Mouse (Mus musculus) stomach, embryonic 16.5 days (tissue): ENCODE measurements at regions not wholly inside any gene's neighbourhood (a gene's known extent, or its start where the extent isn't known, plus 50 kb on each side); places are given as distances from the start of the nearest gene placed in this dataset.

ENCODE experiments used
- ATAC-seq: fragments of 200-750 bp; cut with Nextera tagmentation; 2 replicates; pipeline ENCODE4 v1.8.0; 2017; ENCODE audit warnings: moderate number of reproducible peaks, moderate TSS enrichment; ENCODE audit not compliant: insufficient read depth, low FRiP score
- H3K27ac ChIP-seq: fragments of 300-500 bp; sonication (generic); 2 replicates; pipeline ENCODE4 v1.5.1; 2014; ENCODE audit warnings: low read length
- H3K27me3 ChIP-seq: fragments of 300-500 bp; sonication (generic); 2 replicates; pipeline ENCODE4 v1.6.1; 2014; ENCODE audit warnings: low read length, control low read depth, mixed read lengths; ENCODE audit not compliant: control insufficient read depth, insufficient read depth
- H3K36me3 ChIP-seq: fragments of 300-500 bp; sonication (generic); 2 replicates; pipeline ENCODE4 v1.6.1; 2014; ENCODE audit warnings: low read length; ENCODE audit not compliant: control insufficient read depth, insufficient read depth
- H3K4me1 ChIP-seq: fragments of 300-500 bp; sonication (generic); 2 replicates; pipeline ENCODE4 v1.6.1; 2014; ENCODE audit warnings: low read length, control low read depth, mixed read lengths; ENCODE audit not compliant: control insufficient read depth, insufficient read depth
- H3K4me2 ChIP-seq: fragments of 300-500 bp; sonication (generic); 2 replicates; pipeline ENCODE4 v1.6.1; 2014; ENCODE audit warnings: low read depth, low read length, mixed read lengths
- H3K4me3 ChIP-seq: fragments of 300-500 bp; sonication (generic); replicated peaks from 2 replicates; pipeline ENCODE4 v1.5.1; 2014; ENCODE audit warnings: mild to moderate bottlenecking, low read length
- H3K9ac ChIP-seq: fragments of 300-500 bp; sonication (generic); 2 replicates; pipeline ENCODE4 v1.6.1; 2014; ENCODE audit warnings: low read length
- H3K9me3 ChIP-seq: fragments of 300-500 bp; sonication (generic); replicated peaks from 2 replicates; pipeline ENCODE4 v1.6.1; 2016; ENCODE audit warnings: low read length, control low read depth; ENCODE audit not compliant: control insufficient read depth
- WGBS: fragments of 180-500 bp; shearing (Covaris S2); extraction: QIAGEN DNeasy Blood & Tissue Kit; methylation state at CpG from one replicate; pipeline ENCODE4 v1.1.7; 2014; 5-methylcytosine and 5-hydroxymethylcytosine counted together

- Histone ChIP-seq H3K9me3 (no peaks in the 10 kb centered on the region), H3K4me1 (no peaks in the 10 kb centered on the region), H3K27ac (no peak overlapping the region), H3K36me3 (no peaks in the 10 kb centered on the region), H3K27me3 (no peaks in the 10 kb centered on the region), H3K9ac (no peak overlapping the region), H3K4me3 (no peak overlapping the region), H3K4me2 (no peak overlapping the region)
- ATAC-seq = no peak
- WGBS = 65% methylated on average over 5 of the region's 5 CpGs
Measured at GRCm38 (mm10) chr13:52167968-52168367, 321.5 kb downstream of the Gadd45g start.

GRCm38 (mm10) chr13:52172706-52173346 is 326.3 kb downstream of the Gadd45g start:
- no peaks in the 10 kb centered on the region for H3K36me3 ChIP-seq
- H3K9ac ChIP-seq = no peak overlapping the region
- no peak for ATAC-seq
- no peaks in the 10 kb centered on the region for H3K27me3 ChIP-seq
- H3K27ac ChIP-seq = no peak overlapping the region
- H3K4me1 ChIP-seq = no peaks in the 10 kb centered on the region
- H3K4me2 ChIP-seq = no peak overlapping the region
- H3K9me3 ChIP-seq = no peaks in the 10 kb centered on the region
- no peak overlapping the region for H3K4me3 ChIP-seq
- WGBS = 68% methylated on average over 9 of the region's 9 CpGs

GRCm38 (mm10) chr13:52175665-52176064 is 329.2 kb downstream of the Gadd45g start:
- Histone ChIP-seq H3K9ac (no peak overlapping the region), H3K27ac (no peak overlapping the region), H3K9me3 (no peaks in the 10 kb centered on the region), H3K4me1 (no peaks in the 10 kb centered on the region), H3K27me3 (no peaks in the 10 kb centered on the region), H3K36me3 (no peaks in the 10 kb centered on the region), H3K4me2 (no peak overlapping the region), H3K4me3 (no peak overlapping the region)
- 35% methylated on average over 2 of the region's 2 CpGs for WGBS
- no peak for ATAC-seq

GRCm38 (mm10) chr13:52179977-52180376 is 333.5 kb downstream of the Gadd45g start:
- no peaks in the 10 kb centered on the region for H3K9me3 ChIP-seq
- no peak overlapping the region for H3K4me2 ChIP-seq
- H3K36me3 ChIP-seq = no peaks in the 10 kb centered on the region
- 81% methylated on average over 4 of the region's 4 CpGs for WGBS
- no peaks in the 10 kb centered on the region for H3K4me1 ChIP-seq
- H3K27ac ChIP-seq = no peak overlapping the region
- H3K4me3 ChIP-seq = no peak overlapping the region
- H3K9ac ChIP-seq = no peak overlapping the region
- no peaks in the 10 kb centered on the region for H3K27me3 ChIP-seq
- no peak for ATAC-seq

GRCm38 (mm10) chr13:52183635-52184034 is 337.2 kb downstream of the Gadd45g start:
- no peaks in the 10 kb centered on the region for H3K36me3 ChIP-seq
- H3K27ac ChIP-seq = no peak overlapping the region
- ATAC-seq = no peak
- no peak overlapping the region for H3K4me2 ChIP-seq
- H3K4me1 ChIP-seq = no peaks in the 10 kb centered on the region
- WGBS = 50% methylated on average over 5 of the region's 5 CpGs
- no peak overlapping the region for H3K9ac ChIP-seq
- H3K4me3 ChIP-seq = no peak overlapping the region
- H3K9me3 ChIP-seq = no peaks in the 10 kb centered on the region
- H3K27me3 ChIP-seq = no peaks in the 10 kb centered on the region

GRCm38 (mm10) chr13:52185574-52185973 is 339.1 kb downstream of the Gadd45g start:
- Histone ChIP-seq H3K27me3 (no peaks in the 10 kb centered on the region), H3K4me3 (no peak overlapping the region), H3K9me3 (no peaks in the 10 kb centered on the region), H3K4me1 (peaks cover 3% of the 10 kb centered on the region; the same call in 1 of the 2 replicates), H3K27ac (no peak overlapping the region), H3K36me3 (no peaks in the 10 kb centered on the region), H3K9ac (no peak overlapping the region), H3K4me2 (no peak overlapping the region)
- ATAC-seq = no peak
- WGBS = 75% methylated on average over 1 of the region's 1 CpGs

GRCm38 (mm10) chr13:52187841-52188604 is 341.5 kb downstream of the Gadd45g start:
- H3K27me3 ChIP-seq = no peaks in the 10 kb centered on the region
- WGBS = 87% methylated on average over 8 of the region's 8 CpGs

GRCm38 (mm10) chr13:52188605-52189003 is 342.1 kb downstream of the Gadd45g start:
- ATAC-seq = no peak
- 71% methylated on average over 2 of the region's 2 CpGs for WGBS

More at GRCm38 (mm10) chr13:52187841-52188604, 341.5 kb downstream of the Gadd45g start:
- H3K9me3 ChIP-seq = no peaks in the 10 kb centered on the region
- peaks cover 3% of the 10 kb centered on the region; the same call in 1 of the 2 replicates for H3K4me1 ChIP-seq
- no peak overlapping the region for H3K9ac ChIP-seq
- H3K27ac ChIP-seq = no peak overlapping the region
- H3K4me3 ChIP-seq = no peak overlapping the region
- no peak for ATAC-seq
- no peak overlapping the region for H3K4me2 ChIP-seq
- no peaks in the 10 kb centered on the region for H3K36me3 ChIP-seq

GRCm38 (mm10) chr13:52189382-52189923 is 341.6 kb downstream of the Diras2 start:
- no peaks in the 10 kb centered on the region for H3K27me3 ChIP-seq
- WGBS = 70% methylated on average over 10 of the region's 10 CpGs
- H3K27ac ChIP-seq = no peak overlapping the region; the same call in 1 of the 2 replicates
- no peak for ATAC-seq
- H3K4me2 ChIP-seq = no peak overlapping the region
- no peaks in the 10 kb centered on the region for H3K36me3 ChIP-seq
- no peak overlapping the region for H3K9ac ChIP-seq
- H3K4me1 ChIP-seq = peaks cover 6% of the 10 kb centered on the region; the same call in 1 of the 2 replicates
- no peak overlapping the region for H3K4me3 ChIP-seq
- no peaks in the 10 kb centered on the region for H3K9me3 ChIP-seq

More at GRCm38 (mm10) chr13:52188605-52189003, 342.1 kb downstream of the Gadd45g start:
- Histone ChIP-seq H3K27ac (no peak overlapping the region), H3K9ac (no peak overlapping the region), H3K4me1 (peaks cover 3% of the 10 kb centered on the region; the same call in 1 of the 2 replicates), H3K36me3 (no peaks in the 10 kb centered on the region), H3K4me2 (no peak overlapping the region), H3K4me3 (no peak overlapping the region), H3K27me3 (no peaks in the 10 kb centered on the region), H3K9me3 (no peaks in the 10 kb centered on the region)
